Mouse (Mus musculus) embryonic facial prominence, embryonic 14.5 days (tissue): ENCODE results near the gene Upk3b. TPM values are rescaled to one million over a fixed set of nuclear protein-coding genes. Genes with fewer than 3 reads are reported as not detected.
"Not testable (repeated sequence)": the region's sequence is repeated elsewhere in the genome, so short reads cannot be mapped to it uniquely, and the experiment has no call there.

Experiments used
- ATAC-seq: fragments of 200-750 bp; cut with Nextera tagmentation; 2 replicates; pipeline ENCODE4 v1.8.0; 2017; ENCODE audit warnings: low read depth, moderate number of reproducible peaks, moderate TSS enrichment
- DNase-seq: peaks from one replicate; pipeline ENCODE4 v3.0.0-alpha.2; 2015; ENCODE audit warnings: low spot score
- H3K27ac ChIP-seq: fragments of 300-500 bp; sonication (generic); replicated peaks from 2 replicates; pipeline ENCODE4 v1.5.1; 2014; ENCODE audit warnings: low read depth, mild to moderate bottlenecking, low read length, moderate library complexity
- H3K27me3 ChIP-seq: fragments of 300-500 bp; sonication (generic); replicated peaks from 2 replicates; pipeline ENCODE4 v1.6.1; 2014; ENCODE audit warnings: low read length; ENCODE audit not compliant: control insufficient read depth, insufficient read depth
- H3K36me3 ChIP-seq: fragments of 300-500 bp; sonication (generic); 2 replicates; pipeline ENCODE4 v1.6.1; 2014; ENCODE audit warnings: low read length, mixed read lengths; ENCODE audit not compliant: control insufficient read depth, insufficient read depth
- H3K4me1 ChIP-seq: fragments of 300-500 bp; sonication (generic); 2 replicates; pipeline ENCODE4 v1.6.1; 2014; ENCODE audit warnings: antibody characterized with exemption, low read length; ENCODE audit not compliant: control insufficient read depth, insufficient read depth
- H3K4me2 ChIP-seq: fragments of 300-500 bp; sonication (generic); 2 replicates; pipeline ENCODE4 v1.6.1; 2014; ENCODE audit warnings: low read depth, mild to moderate bottlenecking, low read length, moderate library complexity, mixed read lengths
- H3K4me3 ChIP-seq: fragments of 300-500 bp; sonication (generic); 2 replicates; pipeline ENCODE4 v1.5.1; 2014; ENCODE audit warnings: low read depth, mild to moderate bottlenecking, low read length
- H3K9ac ChIP-seq: fragments of 300-500 bp; sonication (generic); 2 replicates; pipeline ENCODE4 v1.6.1; 2014; ENCODE audit warnings: low read depth, mild to moderate bottlenecking, low read length, moderate library complexity, mixed read lengths
- H3K9me3 ChIP-seq: fragments of 300-500 bp; sonication (generic); 2 replicates; pipeline ENCODE4 v1.6.1; 2016; ENCODE audit warnings: low read length; ENCODE audit not compliant: control insufficient read depth
- WGBS: fragments of 180-500 bp; shearing (Covaris S2); extraction: QIAGEN DNeasy Blood & Tissue Kit; methylation state at CpG from one replicate; pipeline ENCODE4 v1.1.7; 2014; 5-methylcytosine and 5-hydroxymethylcytosine counted together
- polyA plus RNA-seq: library from polyadenylated mRNA; unstranded; fragments of >200 nt; fragmentation: Nextera tagmentation; extraction: Ambion mirVana; gene quantifications from 2 replicates; pipeline ENCODE4 v1.2.1, GENCODE M21; 2014

Upk3b gene
- polyA plus RNA-seq, 1 experiment from 2014 or later, result 1.4 TPM

GRCm38 (mm10) chr5:136054301-136055077 is 16.2 kb downstream of the Upk3b start, which contains the start of gene Upk3bl:
Gene Upk3bl (plus strand): TSS chr5:136054492.
- no peak for ATAC-seq

GRCm38 (mm10) chr5:136056062-136056461 is 17.8 kb downstream of the Upk3b start:
- H3K4me1 ChIP-seq, result peaks cover 9% of the 10 kb centered on the region
- no peak overlapping the region for H3K4me2 ChIP-seq
- no peak for ATAC-seq
- DNase-seq, result no peak
- 41% methylated on average over 4 of the region's 4 CpGs for WGBS
- H3K27me3 ChIP-seq, result no peaks in the 10 kb centered on the region
- no peaks in the 10 kb centered on the region for H3K9me3 ChIP-seq
- H3K9ac ChIP-seq, result no peak overlapping the region
- no peak overlapping the region for H3K4me3 ChIP-seq
- H3K27ac ChIP-seq, result no peak overlapping the region
- no peaks in the 10 kb centered on the region for H3K36me3 ChIP-seq

More at GRCm38 (mm10) chr5:136054301-136055077, 16.2 kb downstream of the Upk3b start, which contains the start of gene Upk3bl:
- Histone ChIP-seq H3K9ac (no peak within 1 kb of the TSS), H3K36me3 (no peaks in the 10 kb centered on the region), H3K27ac (no peak within 1 kb of the TSS), H3K27me3 (no peaks in the 10 kb centered on the region), H3K4me3 (no peak within 1 kb of the TSS), H3K4me2 (no peak within 1 kb of the TSS), H3K9me3 (no peaks in the 10 kb centered on the region), H3K4me1 (peaks cover 9% of the 10 kb centered on the region)
- 87% methylated on average over 10 of the region's 11 CpGs for WGBS
- no peak for DNase-seq

GRCm38 (mm10) chr5:136057085-136057484 is 18.8 kb downstream of the Upk3b start:
- Histone ChIP-seq H3K4me1 (peaks cover under 1% of the 10 kb centered on the region; the same call in 1 of the 2 replicates), H3K36me3 (no peaks in the 10 kb centered on the region), H3K9ac (no peak overlapping the region), H3K27ac (no peak overlapping the region), H3K9me3 (no peaks in the 10 kb centered on the region), H3K4me2 (0 out of 2 replicates have a peak overlapping the region, but pooled peaks have one; percentile 8), H3K27me3 (no peaks in the 10 kb centered on the region), H3K4me3 (no peak overlapping the region)
- DNase-seq (peak; percentile 48), ATAC-seq (peak; percentile 83)
- 16% methylated on average over 8 of the region's 8 CpGs for WGBS

DNA sequence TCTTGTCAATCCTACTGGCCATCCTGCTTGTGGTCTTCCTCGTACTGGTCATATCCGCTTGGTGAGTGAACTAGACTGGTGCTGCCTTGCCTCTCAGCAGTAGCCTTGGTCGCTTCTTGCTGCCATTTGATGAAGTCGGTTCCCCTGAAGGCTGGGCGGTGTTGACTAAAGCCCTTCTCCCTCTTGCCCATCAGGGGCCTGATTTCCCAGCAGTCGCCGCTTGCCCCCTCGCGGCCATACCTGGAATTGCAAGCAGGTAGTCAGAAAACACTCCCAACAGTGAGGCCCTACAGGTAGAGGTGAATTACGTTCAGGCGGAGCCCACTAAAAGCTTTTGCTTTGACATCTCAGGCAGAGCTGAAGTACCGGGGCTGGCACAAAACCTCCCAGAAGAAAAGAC is 23.3 kb downstream of the Upk3b start:
- 11% methylated on average over 12 of the region's 12 CpGs for WGBS
- DNase-seq, result peak; percentile 67
- Histone ChIP-seq H3K27ac (no peak overlapping the region), H3K4me2 (no peak overlapping the region), H3K36me3 (no peaks in the 10 kb centered on the region), H3K27me3 (no peaks in the 10 kb centered on the region), H3K9me3 (no peaks in the 10 kb centered on the region), H3K4me1 (no peaks in the 10 kb centered on the region), H3K4me3 (no peak overlapping the region), H3K9ac (no peak overlapping the region)
- ATAC-seq, result peak; percentile 38; the same call in 1 of the 2 replicates

DNA sequence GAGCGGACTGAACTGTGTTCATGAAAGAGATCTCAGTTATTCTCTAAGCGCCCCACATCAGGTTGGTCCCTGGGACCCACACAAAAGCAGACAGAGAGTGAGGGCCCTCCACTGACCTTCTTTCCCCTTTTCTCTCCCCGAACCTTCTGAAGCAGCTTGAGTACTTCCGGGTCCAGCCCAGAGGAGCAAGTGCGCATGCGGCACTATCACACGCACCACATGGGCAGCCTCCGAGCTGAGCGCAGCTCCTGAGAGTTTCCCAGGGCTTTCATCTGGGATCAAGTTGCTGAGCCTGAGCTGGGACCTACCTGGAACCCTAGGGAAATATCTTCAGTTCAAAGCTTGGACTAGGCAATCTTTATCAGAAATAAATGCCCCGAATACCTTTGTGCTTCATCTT is 25.6 kb downstream of the Upk3b start:
- Histone ChIP-seq H3K4me2 (no peak overlapping the region), H3K9me3 (no peaks in the 10 kb centered on the region), H3K36me3 (no peaks in the 10 kb centered on the region), H3K4me1 (no peaks in the 10 kb centered on the region), H3K9ac (no peak overlapping the region), H3K4me3 (no peak overlapping the region), H3K27me3 (no peaks in the 10 kb centered on the region), H3K27ac (no peak overlapping the region)
- ATAC-seq (no peak), DNase-seq (no peak)
- WGBS, result 87% methylated on average over 10 of the region's 10 CpGs

GRCm38 (mm10) chr5:136066404-136067148 is 28.3 kb downstream of the Upk3b start:
- H3K9ac ChIP-seq, H3K36me3 ChIP-seq, H3K27ac ChIP-seq, H3K4me1 ChIP-seq, DNase-seq, H3K4me2 ChIP-seq, ATAC-seq, H3K9me3 ChIP-seq, H3K4me3 ChIP-seq, H3K27me3 ChIP-seq: not testable (repeated sequence)
- 77% methylated on average over 10 of the region's 11 CpGs for WGBS

DNA sequence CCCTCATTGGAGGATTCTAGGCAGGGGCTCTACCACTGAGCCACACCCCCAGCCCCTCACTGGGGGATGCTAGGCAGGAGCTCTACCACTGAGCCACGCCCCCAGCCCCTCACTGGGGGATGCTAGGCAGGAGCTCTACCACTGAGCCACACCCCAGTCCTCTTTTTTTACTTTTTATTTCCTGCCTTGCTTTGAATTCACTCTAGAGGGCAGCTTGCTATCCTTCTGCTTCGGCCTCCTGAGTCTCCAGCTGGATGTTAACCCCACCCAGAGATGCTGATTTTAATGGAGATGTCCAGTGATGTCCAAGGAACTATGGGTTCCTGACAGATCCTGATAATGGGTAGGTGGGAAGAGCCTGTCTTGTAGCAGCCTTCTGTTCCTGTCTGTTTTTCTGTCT is 31.1 kb downstream of the Upk3b start:
- H3K9me3 ChIP-seq, result no peaks in the 10 kb centered on the region
- H3K4me1 ChIP-seq, result no peaks in the 10 kb centered on the region
- no peak overlapping the region for H3K4me3 ChIP-seq
- H3K36me3 ChIP-seq, result no peaks in the 10 kb centered on the region
- no peak overlapping the region for H3K4me2 ChIP-seq
- H3K27me3 ChIP-seq, result no peaks in the 10 kb centered on the region
- WGBS, result 70% methylated on average over 2 of the region's 2 CpGs
- DNase-seq (no peak), ATAC-seq (no peak)
- H3K9ac ChIP-seq, result no peak overlapping the region
- no peak overlapping the region for H3K27ac ChIP-seq

DNA sequence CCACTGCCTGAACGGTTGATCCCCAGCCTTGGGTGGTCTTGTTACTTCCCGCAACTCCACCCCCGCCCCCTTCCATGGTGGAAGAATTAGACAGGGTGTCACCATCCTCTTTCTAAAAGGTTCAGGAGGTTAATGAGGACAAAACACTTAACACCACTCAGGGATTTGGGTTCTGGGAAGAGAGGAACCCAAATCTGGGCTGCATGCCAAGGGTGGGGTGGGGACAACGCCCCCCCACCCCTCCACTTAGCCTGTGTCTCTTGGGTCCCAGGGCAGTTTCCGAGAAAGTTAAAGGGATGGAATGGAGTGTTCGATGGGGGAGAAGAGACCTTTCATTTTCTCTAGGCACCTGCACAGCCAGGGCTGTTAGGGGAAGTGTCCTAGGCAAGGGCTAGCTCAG is 34.8 kb downstream of the Upk3b start:
- H3K9ac ChIP-seq, result no peak overlapping the region
- 54% methylated on average over 6 of the region's 6 CpGs for WGBS
- no peaks in the 10 kb centered on the region for H3K36me3 ChIP-seq
- DNase-seq (no peak), ATAC-seq (no peak)
- H3K27ac ChIP-seq, result no peak overlapping the region
- H3K9me3 ChIP-seq, result no peaks in the 10 kb centered on the region
- no peak overlapping the region for H3K4me2 ChIP-seq
- no peaks in the 10 kb centered on the region for H3K27me3 ChIP-seq
- no peaks in the 10 kb centered on the region for H3K4me1 ChIP-seq
- no peak overlapping the region for H3K4me3 ChIP-seq
